Mouse (Mus musculus) mature B cell (primary cell): ENCODE results near the gene Msrb3.

Source experiments
- in situ Hi-C: fragments of 300-500 bp; cut with MboI; formaldehyde crosslinking; loops from 2 replicates; pipeline ENCODE4 v1.14.3; 2019

The Msrb3 gene

DNA sequence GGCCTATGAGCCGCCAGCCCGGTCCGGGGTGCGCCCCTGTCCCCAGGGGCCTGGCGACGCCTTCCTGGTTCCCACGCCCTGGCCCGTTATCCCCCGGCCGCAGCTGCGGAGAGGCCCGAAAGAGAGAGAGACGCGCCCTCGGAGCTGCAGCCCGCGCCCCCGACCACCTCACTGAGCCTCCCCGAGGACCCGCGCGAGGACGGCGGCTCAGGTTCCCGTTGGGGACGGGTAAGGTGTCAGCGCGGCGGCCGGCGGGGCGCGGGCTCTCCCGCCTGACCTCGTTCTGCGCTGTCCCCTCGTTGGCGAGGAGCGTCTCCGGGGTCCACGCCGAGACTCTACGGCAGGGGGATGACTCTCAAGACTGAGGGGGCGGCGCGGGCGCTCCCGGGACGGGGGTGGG, 544 bp downstream of the Msrb3 start:
- in situ Hi-C loops = loop anchor here (10.0 kb wide), 1 partner anchor 76 kb away; the partner anchor contains the start of gene Lemd3

DNA sequence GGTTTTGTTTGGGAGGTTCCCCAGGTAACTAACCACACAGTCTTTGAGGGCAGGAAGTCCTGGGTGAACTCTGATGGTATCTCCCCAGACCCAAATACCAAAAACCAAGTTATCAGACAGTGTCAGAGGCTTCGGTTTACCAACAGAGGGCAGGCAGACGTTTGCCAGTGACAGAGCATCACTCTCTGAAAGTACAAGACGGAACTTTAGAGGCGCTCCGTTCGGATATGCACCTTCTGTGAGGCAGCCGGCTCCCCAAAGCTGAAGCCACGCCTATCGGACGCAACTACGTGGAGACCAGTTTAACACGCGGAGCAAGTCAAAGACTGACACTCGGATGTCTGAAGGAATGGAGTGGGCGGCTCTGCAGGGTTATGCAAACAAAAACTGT, 3.0 kb downstream of the Msrb3 start:
- in situ Hi-C loops = loop anchor here (10.0 kb wide), 1 partner anchor 79 kb away; the partner anchor contains the start of gene Lemd3

DNA sequence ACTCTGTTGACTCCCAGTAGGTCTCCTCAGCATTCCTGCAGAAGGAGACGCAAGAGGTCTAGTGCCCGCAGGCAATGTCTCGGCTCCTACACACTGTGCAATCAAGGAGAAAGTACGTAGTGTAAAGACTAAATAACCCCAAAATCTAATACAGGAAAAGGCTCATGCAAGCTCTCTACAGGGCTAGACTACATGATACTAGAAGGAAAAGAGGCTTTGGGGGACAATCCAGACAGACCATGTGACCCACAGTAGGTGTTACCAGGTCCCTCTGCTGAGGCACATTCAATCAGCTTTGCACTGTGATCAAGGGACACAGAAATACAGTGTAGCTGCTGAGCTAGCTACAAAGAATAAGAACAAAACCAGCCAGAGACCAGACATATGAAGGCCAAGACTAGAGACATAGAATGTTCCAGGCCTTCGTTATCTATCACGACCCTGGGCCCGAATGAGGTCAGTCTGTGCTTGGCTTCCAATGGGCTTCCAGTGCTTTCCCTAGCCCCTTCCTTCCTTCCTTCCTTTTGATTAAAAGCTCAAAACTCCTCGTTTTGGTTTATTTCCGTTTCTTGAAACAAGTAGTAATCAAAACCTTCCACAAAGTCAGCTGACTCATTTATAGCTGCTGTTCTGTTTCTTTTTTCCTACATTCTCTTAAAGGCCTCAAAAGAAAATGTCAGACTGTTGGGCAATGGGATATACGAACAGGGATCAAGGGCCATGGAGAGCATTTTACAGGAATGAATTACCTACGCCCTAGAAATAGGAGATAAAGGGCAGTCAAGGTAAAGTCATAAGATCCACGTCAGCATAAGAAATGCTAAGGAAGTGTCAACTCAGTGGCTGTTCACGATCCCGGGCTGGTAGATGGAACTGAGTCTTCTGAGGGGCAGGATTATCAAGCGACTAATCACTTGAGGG, 3.7 kb downstream of the Msrb3 start:
- in situ Hi-C loops = loop anchor here (10.0 kb wide), 1 partner anchor 80 kb away; the partner anchor contains the start of gene Lemd3

DNA sequence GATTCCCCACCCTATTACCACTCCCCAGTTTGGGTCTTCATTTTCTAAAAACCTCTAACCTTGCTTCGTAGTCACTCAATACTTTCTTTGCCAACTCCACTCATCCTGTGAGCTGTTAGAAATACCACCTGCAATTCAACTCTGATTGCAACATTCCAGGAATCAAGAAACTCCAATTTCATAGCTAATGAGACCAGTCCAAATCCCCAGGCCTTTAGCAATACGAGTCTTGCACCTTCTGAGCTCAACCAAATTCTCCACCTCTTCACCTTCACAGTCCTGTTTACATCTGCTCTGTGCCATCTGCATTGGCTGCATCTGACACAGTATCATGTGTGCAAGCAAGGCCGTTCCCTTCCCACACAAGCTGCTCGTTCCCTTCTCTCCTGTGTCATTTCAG, 5.0 kb downstream of the Msrb3 start:
- in situ Hi-C loops = loop anchor here (10.0 kb wide), 1 partner anchor 81 kb away; the partner anchor contains the start of gene Lemd3

DNA sequence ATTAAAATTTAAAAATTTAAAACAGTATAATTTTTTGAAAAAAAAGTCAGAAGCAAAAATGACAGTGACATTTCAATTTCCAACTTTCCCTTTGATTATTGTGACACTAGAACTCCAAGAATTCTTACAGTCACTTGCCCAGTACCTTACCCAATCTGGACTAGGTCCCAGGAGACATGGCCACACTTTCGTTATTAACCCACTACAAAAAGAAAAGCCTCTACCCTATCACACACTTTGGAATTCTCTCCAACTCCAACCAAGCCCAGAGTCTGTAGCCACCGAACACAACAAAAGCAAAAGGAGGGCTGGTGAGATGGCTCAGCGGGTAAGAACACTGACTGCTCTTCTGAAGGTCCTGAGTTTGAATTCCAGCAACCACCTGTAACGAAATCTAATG, 7.8 kb downstream of the Msrb3 start:
- in situ Hi-C loops = loop anchor here (10.0 kb wide), 1 partner anchor 84 kb away; the partner anchor contains the start of gene Lemd3

DNA sequence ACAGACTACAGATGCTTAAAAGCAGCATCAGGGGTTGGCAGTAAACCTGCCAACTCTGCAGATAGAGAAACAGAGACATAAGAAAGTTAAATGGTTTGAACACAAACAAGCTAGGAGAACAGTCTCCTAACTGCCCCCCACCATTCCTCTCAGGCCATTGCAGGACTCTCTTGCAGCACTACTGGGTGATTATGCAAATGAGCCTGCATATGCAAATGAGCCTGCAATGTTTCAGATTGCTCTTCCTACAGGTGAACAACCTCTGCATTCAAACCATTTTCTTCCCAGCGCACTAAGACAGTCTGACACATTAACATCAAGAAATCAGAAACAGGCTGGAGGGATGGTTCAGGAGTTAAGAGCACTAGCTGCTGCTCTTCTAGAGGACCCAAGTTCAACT, 8.3 kb downstream of the Msrb3 start:
- in situ Hi-C loops = loop anchor here (10.0 kb wide), 1 partner anchor 84 kb away; the partner anchor contains the start of gene Lemd3

DNA sequence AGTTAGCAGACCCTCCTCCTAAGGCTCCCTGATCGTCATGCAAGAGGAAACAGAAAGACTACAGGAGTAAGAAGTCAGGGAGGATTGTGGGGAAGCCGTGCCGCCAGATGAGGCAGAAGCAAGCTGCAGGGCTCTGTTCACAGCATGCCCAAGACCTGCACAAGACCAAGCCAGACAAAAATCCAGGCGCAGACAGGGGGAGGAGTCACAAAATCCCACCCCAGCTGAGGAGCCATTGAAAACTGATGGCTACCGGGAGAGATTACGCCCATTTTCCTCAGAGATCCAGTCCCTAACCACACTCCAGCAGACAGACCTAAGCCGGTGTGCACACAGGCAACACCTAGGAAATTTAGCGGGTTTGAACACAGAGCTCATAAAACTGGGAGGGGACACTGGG, 10.4 kb downstream of the Msrb3 start:
- in situ Hi-C loops = no loop called here

DNA sequence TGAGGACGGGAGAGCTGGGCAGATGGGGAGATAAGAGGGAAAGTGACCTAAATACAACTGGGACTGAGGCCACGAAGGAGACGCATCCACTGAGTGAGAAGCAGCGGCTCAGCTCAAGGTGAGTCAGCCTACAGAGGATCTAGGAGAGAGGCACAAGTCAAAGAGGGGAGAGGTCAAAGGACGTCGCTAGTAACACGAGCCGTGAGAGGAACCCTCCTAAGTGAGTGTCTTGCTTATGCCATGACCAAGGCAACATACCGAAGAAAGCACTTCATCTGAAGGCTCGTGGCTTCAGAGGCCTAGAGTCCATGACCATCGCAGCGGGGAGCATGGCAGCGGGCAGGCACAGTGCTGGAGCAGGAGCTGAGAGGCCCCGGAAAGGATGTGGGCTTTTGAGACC, 14.7 kb downstream of the Msrb3 start:
- in situ Hi-C loops = no loop called here

DNA sequence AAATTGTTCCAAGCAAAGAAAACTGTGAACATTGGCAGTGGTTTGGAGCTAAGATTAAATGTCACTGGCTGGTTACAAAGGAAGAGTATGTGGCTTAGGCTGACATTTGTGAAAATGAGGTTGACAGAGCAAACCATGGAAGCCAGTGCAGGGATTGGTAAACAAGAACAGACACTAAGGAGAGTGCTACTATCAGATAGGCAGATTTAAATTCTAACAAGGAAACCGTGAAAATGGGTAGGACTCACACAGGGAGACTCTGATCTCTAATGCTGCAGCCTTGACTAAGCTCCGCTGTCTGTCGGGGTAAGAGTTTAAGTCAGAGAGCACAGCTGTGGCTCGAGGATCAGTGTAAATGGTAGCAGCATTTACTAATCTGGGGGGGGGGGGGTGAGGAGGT, 15.2 kb downstream of the Msrb3 start:
- in situ Hi-C loops = no loop called here

DNA sequence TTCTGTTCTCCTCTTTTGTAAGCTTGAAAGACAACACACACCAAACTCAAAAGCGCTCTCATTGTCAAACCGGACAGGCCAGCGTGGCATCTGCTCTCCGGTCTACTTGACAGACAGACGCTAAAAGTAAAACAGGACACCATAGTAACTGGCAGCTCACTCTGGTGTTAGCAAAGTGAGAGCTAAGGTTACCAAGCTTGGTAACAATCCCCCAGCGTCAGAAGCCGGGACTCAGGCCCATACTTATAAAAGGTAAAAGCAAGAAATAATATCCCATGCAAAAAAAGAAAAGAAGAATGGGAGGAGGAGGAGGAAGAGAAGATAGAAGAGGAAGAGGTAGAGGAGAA, 15.9 kb downstream of the Msrb3 start:
- in situ Hi-C loops = no loop called here

DNA sequence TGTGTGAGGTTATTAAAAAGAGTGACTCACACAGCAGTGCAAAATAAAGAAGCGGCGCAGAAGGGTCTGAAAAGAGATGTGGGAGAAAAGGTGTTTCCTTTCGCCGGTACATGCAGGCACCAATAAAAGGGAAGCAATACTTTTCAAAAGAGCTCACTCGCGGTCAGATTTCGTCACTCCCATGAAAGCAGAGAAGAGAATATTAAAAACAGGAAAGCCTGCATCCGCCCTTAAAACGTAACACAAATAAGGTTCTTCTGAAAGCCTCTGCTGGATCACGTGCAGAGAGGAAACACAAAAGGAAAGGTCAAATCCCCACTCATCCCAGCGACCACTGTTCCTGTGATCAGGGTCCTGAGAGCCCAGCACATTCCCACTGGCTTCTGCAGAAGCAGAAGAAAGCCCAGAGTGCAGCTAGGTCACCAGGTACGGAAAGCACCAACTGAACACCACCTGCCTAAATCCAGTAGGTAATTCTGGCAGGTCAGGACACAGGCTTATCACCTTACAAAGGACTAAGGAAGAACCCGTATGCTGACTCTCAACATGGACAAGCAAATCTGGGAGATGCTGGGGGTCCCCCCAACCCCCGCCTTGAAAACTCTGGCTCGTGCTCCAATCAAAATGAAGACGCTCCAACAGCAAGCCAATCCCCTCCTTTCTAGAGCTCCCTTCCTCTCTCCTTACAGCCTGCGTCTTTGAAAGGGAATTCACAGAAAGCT, 16.4 kb downstream of the Msrb3 start:
- in situ Hi-C loops = no loop called here

DNA sequence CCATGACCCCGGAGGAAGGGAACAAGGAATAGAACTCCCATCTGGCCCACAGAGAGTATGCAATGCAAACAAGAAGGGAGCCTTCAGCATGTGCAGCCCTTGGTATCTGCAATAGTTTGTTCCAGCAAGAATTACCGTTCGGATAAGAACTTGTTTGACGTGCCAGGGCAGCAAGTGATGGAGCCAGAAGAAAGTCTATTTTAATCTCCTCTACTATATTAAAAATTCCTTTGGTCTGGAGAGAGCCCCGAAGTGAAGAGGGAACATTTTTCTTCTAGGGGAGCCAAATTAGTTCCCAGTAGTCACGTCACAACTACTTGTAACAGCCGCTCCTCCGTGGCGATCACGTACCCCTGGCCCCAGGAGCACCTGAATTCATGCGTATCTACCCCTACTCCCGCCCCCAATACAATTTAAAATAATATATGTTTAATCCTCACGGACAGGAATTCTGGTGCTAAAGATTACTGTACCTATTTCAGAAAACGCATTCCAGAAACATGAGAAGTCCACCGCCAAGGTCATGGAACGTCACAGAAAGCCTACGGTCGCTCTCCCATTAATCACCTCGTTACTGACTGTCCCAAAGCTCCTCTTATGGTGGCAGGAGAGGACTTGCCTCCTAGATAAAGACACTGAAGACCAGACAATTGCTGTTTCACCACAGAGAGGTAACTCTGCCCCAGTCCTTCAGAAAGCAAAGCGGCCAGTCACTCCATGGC, 22.2 kb downstream of the Msrb3 start:
- in situ Hi-C loops = no loop called here

DNA sequence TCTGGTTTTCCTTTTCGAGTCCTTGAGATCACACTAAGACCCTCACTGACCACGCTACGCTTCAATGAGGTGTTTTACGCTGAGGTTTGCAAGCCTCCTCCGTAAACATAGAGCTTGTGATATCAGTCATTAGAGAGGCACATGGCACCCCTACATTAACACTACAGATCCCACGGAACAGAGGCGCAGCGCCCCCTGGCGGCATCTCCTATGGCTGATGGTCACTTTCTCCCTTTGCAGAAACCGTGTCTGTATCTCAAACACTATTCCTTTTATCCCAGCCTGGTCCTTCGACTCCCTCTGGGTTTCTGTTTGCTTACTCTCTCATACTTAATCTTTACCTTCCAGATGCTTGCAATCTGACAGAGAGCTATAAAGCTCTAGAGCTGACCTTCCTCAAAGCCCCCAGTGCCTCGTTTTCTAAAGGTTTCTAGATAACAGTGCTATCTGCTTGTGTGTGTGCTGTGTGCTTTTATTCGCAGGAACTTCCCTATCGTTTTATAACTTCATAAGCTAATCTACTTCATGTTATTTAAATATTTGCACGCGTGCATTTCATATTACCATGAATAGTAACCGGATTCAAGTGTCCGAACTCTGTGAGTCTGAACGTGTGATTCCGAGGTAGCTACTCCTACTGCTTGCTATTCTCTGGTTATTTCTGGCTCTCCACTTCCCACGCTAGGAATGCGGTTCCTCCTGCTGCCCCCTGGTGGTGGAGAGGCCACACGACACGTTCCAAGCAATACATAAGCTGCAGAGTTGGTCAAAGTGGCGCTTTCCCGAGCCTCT, 23.0 kb downstream of the Msrb3 start:
- in situ Hi-C loops = no loop called here

DNA sequence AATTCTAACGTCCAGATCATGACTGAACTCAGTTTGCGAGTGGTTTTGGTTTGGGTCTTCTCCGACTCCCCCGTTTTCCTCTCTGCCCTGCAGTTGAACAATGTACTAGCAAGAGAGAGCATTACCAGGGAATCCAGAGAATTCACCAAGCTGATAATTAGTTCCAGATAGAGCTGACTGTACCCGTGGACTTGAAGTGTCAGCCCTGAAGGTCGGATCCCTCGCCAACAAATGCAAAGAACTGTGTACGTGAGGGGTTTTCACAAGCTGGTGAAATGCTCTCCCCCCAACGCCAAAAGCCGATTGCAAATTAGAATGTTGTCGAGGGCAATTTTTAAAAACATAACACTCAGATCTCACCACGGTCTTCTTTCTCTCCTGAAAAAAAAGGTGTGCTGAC, 24.6 kb downstream of the Msrb3 start:
- in situ Hi-C loops = no loop called here

DNA sequence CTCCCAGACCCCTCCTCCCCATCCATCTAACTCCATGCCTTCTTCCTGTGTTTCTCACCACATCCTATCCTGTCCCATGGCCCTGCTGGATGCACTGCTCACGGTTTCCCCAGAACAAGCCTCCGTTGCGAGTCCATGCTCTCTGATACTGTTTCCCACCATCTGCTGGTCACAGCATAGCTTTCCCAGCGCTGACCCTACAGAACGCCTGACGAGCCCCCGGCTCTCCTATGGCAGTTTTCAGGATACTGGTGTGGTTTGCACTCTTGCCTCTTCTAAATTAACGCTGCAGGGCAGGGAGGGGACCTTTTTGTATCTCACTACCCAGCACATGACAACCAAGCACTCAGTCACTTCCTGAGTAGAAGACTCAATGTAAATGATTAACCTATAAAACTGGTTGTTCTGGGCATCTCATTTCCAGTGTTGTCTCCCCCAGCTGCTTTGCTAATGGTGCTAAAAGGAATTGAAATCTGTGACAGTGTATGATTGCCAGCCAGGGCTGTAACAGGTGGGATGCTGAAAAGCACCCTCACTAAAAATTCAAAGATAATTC, 25.2 kb downstream of the Msrb3 start:
- in situ Hi-C loops = no loop called here

DNA sequence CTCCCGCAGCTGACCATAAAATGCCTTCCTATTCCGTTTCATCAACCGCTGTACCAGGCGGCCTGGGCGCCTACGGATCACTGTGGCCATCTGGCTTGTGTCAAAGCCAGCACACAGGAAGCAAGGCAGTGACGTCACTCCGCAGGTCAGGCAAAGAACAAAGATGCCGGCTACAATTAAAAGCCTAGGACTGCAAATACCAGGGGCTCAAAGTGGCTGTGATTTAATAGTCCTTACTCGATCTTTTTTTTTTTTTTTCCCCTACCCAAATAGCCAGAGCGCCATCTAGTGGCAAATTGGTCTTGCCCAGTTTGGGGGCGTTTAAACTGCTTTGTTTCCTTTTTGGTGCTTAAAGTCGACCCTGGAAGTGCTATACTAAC, 26.4 kb downstream of the Msrb3 start:
- in situ Hi-C loops = no loop called here

DNA sequence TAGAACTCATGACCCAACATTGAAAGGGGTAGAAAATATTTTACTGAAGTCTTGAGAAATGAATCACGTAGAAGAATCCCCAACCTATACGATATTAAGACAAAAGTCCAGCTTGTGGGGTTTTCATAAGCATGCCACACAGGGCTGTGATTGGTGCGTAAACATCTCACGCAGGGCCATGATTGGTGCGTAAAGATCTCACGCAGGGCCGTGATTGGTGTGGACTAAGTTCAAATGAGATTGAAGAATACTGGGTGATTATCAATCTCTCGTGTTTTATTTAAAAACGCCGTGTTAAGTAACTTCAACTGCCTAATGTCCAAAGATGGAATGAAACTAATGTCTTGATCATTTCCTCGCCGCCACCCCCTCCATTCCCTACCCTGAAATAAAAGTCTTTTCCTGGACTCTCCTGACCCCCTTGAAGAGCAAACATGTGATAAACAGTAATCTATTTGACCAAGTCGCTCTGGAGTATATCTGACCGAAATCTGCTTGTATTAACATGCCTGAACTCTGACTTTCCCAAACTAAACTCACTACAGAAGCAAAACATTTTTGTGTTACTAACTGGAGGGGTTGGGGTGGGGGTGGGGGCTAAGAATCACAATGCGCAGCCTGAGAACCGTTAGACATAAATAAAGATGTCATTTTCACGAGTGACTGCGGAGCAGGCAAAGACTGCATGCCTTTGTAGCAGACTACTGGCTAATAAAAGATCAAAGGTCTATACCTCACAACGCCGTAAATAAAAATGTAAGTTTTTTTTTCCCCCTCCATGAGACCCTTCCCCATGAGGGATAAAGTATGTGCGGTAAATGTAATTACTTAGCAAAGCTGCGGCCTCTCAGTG, 27.0 kb downstream of the Msrb3 start:
- in situ Hi-C loops = no loop called here

DNA sequence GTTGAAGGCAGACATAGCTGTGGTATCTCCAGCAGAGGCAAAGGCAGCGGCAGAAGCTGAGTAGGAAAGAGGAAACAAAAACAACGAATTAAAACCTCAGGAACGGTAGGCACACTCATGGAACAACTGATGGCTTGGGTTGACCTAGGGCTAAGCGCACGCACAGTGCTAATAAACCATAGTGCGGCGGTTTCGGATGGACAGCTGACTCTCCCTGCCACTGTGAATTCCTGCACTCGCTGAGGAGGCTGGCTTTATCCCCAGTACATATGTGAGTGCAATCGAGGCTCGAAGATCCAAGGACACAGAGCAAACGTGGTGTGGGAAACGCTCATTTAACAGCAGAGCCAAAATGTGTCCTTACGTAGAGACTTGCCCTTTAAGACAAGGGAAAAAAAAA, 27.8 kb downstream of the Msrb3 start:
- in situ Hi-C loops = no loop called here

DNA sequence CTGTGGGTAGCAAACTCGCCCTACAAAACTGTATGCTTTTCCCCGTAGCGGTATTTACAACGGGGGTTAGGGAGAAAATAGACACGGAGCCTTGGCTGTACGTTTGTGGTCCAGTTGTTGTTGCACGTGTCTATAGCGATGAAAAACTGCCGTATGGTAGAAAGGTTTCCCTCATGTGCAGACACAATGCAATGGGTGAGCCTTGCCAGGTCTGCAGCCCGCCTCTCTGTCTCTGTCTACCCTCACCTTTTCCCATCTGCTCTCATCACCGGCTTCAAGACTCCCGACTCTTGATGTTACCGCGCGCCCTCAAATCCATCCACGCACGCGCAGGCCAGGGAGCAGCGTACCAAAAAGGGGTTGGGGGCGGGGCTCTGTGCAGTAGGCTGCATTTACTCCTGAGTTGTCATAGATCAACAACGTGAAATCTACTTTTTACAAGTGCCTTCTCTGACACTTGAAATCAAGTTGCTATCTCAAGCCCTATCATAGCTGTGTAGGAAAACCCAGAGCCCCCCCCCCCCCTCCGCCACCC, 29.6 kb downstream of the Msrb3 start:
- in situ Hi-C loops = no loop called here

DNA sequence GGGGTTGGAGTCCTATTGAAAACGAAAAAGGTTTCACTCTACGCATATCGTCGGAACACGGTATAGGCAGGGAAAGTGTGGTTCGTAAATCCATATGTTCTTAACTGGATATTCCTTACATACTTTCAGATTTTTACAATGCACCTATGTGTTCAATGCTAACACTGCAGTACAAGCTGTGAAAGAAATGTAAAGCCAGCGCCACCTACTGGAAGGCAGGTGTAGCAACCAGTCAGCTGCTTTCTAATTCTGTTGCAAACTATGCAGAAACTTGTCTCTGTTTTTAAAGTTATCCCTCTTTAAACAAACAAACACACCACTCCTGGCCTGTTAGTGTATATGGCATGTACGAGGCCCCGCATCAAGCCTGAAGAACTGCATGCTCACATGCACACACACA, 34.5 kb downstream of the Msrb3 start:
- in situ Hi-C loops = no loop called here
